Mouse (Mus musculus) bone marrow, adult 2 months (tissue): Measurements from ENCODE around the gene Apaf1. TPM values are rescaled to one million over a fixed set of nuclear protein-coding genes. Genes with fewer than 3 reads are reported as not detected.

Experiments
- H3K27ac ChIP-seq: fragments of 200-500 bp; 2 replicates; pipeline ENCODE4 v1.5.1; 2012; ENCODE audit warnings: low read depth, mild to moderate bottlenecking, control low read depth, inconsistent platforms, low read length; ENCODE audit not compliant: control insufficient read depth, poor library complexity, insufficient read depth
- H3K4me1 ChIP-seq: fragments of 200-500 bp; 2 replicates; pipeline ENCODE4 v1.6.1; 2011; ENCODE audit warnings: low read length; ENCODE audit not compliant: control insufficient read depth, insufficient read depth
- H3K4me3 ChIP-seq: fragments of 200-500 bp; replicated peaks from 2 replicates; pipeline ENCODE3; 2011; ENCODE audit warnings: mild to moderate bottlenecking, low read depth, low read length, control low read depth; ENCODE audit not compliant: control insufficient read depth
- CTCF ChIP-seq: fragments of 200-500 bp; IDR thresholded peaks from 2 replicates; pipeline ENCODE4 v1.5.1; 2011; ENCODE audit warnings: low read length, control low read depth; ENCODE audit not compliant: control insufficient read depth, insufficient read depth
- POLR2A ChIP-seq: fragments of 200-500 bp; IDR thresholded peaks from 2 replicates; pipeline ENCODE4 v1.6.1; 2011; ENCODE audit warnings: low read depth, mild to moderate bottlenecking, control low read depth, low read length, borderline replicate concordance; ENCODE audit not compliant: control insufficient read depth
- WGBS: fragments of 180-500 bp; shearing (Covaris S2); methylation state at CpG from one replicate; pipeline ENCODE4 v1.1.7; 2018; 5-methylcytosine and 5-hydroxymethylcytosine counted together
- polyA plus RNA-seq: library from polyadenylated mRNA; stranded (reverse); fragments of >200 nt; gene quantifications from 2 replicates; pipeline ENCODE4 v1.2.4, GENCODE M21; 2011; ENCODE audit warnings: low replicate concordance; ENCODE audit not compliant: missing spikeins, insufficient read depth, insufficient read length

Gene Apaf1
- polyA plus RNA-seq, 1 experiment: 35.4 TPM

DNA sequence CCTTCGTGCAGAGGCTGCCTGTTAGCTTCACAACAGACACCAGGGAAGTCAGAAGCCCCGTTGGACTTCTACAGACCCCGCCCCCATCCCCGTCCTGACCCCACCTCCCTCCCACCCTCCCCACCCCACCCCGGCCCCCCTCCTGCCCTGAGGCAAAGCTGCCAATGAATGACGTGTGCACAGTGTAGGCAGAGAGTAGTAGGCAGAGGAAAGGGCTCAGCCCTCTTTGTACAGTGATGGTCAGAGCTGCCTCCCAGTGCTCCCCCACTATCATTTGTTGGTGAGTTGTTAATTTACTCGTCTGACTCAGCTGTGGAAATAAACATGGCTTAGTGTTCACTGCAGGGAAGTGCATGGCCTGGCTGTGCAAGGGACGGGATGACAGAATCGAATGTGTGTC is 118.1 kb downstream of the Apaf1 start:
- 23% methylated on average over 9 of the region's 9 CpGs for WGBS
- Histone ChIP-seq H3K4me1 (no peaks in the 10 kb centered on the region), H3K27ac (no peak overlapping the region), H3K4me3 (no peak overlapping the region)
- TF ChIP-seq POLR2A (no peak), CTCF (no peak)

DNA sequence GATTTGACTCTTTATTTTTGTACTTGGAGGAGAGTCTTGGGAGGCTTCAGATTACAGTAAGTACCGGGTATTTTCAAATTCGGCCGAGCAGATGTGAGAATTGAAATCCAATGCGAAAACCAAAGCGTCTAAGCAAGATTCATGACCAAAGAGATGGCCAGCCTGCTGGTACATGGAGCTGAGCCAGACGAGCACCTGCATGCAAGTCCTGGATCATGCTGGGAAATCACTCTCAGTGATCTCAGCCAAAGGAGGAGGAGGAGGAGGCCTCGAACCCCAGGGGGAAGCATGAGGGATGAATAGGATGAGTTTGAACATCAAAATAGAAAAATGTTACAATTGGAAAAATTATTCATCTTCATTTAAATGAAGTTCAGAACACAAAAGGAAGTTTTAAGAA is 122.2 kb downstream of the Apaf1 start:
- H3K4me1 ChIP-seq: no peaks in the 10 kb centered on the region
- H3K4me3 ChIP-seq: no peak overlapping the region
- 77% methylated on average over 7 of the region's 7 CpGs for WGBS
- no peak for TF ChIP-seq POLR2A
- no peak for TF ChIP-seq CTCF
- no peak overlapping the region for H3K27ac ChIP-seq

DNA sequence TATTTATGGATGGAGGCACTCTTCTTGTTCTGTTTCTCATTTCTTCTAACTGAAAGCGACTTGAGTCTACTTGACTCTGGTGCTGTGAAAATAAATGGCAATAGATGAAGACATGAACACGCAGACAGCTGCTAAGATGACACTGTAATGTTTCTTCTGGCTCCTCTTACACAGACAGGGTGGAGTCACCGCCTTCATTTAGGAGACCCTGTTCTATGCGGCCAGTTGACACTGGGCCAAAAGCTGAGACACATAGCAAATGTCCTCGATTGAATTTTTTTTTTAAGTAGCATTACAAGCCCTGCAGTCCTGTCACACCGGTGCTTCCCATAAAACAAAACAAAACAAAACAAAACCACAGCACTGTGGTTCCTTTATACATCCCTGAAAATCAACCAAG is 128.7 kb downstream of the Apaf1 start:
- WGBS: 81% methylated on average over 6 of the region's 6 CpGs
- no peak overlapping the region for H3K4me3 ChIP-seq
- no peak for TF ChIP-seq POLR2A
- no peak for TF ChIP-seq CTCF
- H3K4me1 ChIP-seq: no peaks in the 10 kb centered on the region
- H3K27ac ChIP-seq: no peak overlapping the region

DNA sequence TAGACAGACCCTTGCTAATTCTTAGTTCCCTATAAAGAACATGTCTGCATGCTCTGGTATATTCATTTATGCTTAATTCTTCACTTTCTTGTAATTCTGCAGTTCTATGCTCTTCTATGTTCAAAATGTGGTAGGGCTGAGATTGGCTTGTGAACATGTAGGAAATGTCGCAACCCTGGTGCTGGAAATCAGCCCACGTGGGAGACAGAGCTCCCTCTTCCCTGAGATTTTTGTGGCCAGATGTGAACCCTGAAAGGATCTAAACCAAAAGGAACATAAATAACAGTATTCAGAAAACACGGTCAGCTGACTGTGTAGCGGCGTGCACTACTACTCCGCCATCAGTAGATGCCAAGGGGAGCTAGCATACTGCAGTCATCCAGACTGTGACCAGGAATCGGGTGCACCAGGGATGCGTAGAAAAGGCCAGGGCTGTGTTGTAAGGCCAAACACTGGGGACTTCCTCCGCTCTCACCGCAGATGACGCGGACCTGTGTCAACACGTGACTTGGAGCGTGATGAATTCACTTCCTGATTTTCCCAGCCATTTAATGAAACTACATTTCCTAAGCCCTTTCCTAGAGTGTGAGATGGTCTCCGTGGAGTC is 129.4 kb downstream of the Apaf1 start:
- Histone ChIP-seq H3K4me1 (no peaks in the 10 kb centered on the region), H3K27ac (no peak overlapping the region), H3K4me3 (no peak overlapping the region)
- TF ChIP-seq CTCF (no peak), POLR2A (no peak)
- WGBS: 84% methylated on average over 15 of the region's 15 CpGs

DNA sequence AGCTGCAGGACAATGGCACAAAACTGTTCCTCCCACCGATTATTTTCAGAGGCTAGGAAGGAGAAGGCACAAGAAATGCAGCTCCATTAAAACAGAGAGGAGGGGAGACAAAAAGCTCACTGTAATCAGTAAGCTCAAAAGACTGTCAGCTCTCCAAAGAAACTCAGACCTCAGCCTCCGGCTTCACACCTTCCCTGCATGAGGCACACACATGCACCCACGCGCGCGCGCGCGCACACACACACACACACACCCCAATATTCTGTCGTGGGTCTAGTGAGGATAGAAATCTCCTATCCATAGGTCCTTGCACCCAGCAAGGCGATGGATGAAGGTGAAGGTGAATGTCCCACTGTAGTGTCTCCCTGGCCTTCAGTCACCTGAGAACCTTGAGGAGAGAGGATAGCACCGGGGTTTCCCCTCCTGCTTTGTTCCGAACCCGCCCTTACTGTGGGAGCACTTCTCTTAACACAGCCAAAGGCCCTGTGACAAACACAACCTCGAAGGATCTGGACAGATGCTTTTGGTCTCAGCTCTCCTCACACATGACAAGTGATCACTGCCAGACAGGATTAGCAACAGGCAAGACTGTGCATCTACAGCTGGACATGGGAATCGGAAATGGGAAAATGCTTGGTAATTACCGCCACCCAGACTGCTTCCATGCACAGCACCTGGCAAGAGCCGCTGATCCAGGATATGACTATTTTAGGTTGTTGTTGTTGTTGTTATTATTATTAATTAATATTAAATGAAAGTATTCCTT is 134.8 kb downstream of the Apaf1 start:
- no peak overlapping the region for H3K27ac ChIP-seq
- H3K4me3 ChIP-seq: no peak overlapping the region
- no peaks in the 10 kb centered on the region for H3K4me1 ChIP-seq
- no peak for TF ChIP-seq POLR2A
- no peak for TF ChIP-seq CTCF
- 87% methylated on average over 18 of the region's 18 CpGs for WGBS

DNA sequence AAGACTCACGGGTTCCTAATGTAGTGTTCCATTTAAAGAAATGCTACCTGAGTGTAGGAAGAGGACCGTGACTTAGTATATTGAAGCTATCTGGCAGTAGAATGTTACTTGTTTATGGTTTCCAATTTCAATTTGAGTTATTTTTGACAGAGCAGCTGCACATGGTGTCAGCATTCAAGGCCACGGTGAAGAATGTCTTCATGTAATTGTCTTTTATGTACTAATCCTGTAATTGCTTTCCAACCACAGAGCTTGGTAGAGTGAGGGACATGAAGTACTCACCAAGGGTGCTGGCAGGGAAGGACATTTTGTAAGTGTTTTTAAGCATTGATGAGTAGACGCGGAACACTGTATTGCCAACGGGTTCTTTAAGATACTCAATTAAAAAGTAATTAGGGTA is 135.5 kb downstream of the Apaf1 start:
- WGBS: 86% methylated on average over 6 of the region's 6 CpGs
- Histone ChIP-seq H3K4me3 (no peak overlapping the region), H3K4me1 (no peaks in the 10 kb centered on the region), H3K27ac (no peak overlapping the region)
- TF ChIP-seq CTCF (no peak), POLR2A (no peak)

DNA sequence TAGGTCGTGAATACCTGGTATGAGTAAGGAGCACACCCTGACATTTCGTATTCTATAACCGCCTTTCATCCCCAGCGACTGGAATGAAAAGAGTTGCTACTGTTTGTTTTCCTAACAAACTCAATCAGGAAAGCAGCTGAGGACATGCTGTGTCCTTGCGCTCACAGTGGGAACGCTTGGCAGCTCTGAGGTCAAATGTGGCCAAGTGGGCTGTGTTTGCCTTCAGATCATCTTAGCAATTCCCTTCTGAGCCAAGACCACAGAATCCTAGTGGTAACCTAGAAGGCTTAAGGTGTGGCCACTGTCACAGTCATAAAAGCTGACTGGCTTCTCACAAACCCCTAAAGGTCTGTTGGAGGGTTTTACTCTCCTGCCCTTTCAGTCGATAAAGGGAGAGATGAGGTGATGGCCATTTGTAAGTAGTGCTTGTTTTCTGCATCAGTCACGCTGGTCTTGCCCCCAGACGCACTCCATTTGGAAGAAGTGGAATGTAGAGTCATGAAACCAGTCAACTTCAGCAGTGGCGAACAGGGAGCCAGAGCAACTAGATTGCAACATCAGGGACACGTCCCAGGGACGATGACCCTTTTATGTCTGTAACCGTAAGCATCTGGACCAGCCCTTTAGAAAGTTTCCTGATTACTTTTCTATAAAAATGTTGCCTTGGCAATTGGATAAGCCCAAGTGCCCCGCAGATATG is 140.4 kb downstream of the Apaf1 start:
- Histone ChIP-seq H3K4me3 (no peak overlapping the region), H3K27ac (no peak overlapping the region), H3K4me1 (no peaks in the 10 kb centered on the region)
- TF ChIP-seq CTCF (no peak), POLR2A (no peak)
- 84% methylated on average over 14 of the region's 14 CpGs for WGBS
